Mouse (Mus musculus): ENCODE data around the gene Gfod1.

- TF ChIP-seq CTCF (IDR thresholded peaks at IDR 0.05; ENCODE audit: borderline replicate concordance, extremely low read depth, insufficient read depth, insufficient read length) = no peak
- TF ChIP-seq POLR2A (IDR thresholded peaks at IDR 0.05; ENCODE audit: borderline replicate concordance, extremely low read depth, insufficient read depth, insufficient read length, poor library complexity, severe bottlenecking) = no peak
Observed at GRCm38 (mm10) chr13:43246876-43247275, 57.1 kb downstream of the Gfod1 start.
